Mouse (Mus musculus): ENCODE measurements around the gene Eif2s1.
"Not testable (repeated sequence)": the region's sequence is repeated elsewhere in the genome, so short reads cannot be mapped to it uniquely, and the experiment has no call there.

Eif2s1 gene

GRCm38 (mm10) chr12:78914458-78914857 lies 52.8 kb downstream of the Eif2s1 start:
- DNase-seq (ENCODE audit: low read depth in 1 of 2, low spot score in 2 of 2): no peak

GRCm38 (mm10) chr12:78915561-78915960 lies 53.9 kb downstream of the Eif2s1 start:
- no peak for DNase-seq (ENCODE audit: low read depth in 1 of 2, low spot score in 2 of 2)

DNA sequence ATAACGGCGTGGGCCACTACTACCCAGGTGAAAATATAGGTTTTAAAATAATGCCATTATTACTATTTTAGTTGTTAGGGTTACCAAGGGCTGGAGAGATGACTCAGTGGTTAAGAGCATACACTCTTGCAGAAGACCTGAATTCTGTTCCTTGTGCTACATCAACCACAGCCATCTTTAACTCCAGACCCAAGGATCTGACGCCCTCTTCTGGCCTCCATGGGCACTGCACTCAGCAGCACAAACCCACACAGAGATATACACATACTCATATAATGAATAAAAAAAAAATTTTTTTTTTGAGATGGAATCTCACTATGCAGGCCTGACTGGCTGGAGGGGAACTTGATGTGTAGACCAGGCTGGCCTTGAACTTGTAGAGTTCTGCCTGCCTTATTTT lies 54.7 kb downstream of the Eif2s1 start:
- no peak for DNase-seq (ENCODE audit: low read depth in 1 of 2, low spot score in 2 of 2)

DNA sequence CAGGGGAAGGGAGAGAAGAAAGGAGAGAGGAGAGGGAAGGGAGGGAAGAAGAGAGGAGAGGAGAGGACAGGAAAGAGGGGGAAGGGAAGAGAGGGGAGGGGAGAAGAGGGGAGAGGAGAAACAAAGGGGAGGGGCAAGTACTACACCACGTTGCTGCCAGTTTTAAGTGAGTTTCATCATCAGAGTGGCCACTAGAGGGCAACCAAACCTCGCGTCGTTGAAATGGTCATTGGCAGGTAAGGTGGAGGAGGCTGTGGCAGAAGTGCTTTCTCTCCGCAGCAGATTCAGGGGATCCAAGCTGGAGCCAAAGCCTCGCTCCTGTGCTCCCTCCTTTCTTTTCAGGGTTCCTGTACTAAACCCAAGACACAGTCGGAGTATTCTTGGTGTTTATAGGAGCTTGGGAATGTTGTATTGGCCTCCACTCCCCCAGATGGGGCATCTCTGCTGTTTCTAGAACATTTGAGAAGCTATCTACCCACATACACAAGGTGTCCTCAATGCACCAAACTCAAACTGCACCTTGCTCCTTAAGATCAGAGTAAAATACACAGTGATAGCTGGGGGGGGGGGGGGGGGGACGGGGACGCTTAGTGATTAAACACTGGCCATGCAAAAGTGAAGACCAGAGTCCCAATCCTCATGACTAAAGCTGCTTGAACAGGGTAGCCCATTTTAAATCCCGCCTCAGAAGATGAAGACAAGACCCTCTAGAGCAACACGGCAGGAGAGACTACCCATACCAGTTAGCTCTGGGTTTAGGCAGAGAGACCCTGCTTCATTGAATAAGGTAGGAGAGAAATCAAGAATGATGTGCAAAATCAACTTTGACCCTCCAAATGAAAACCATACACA lies 56.8 kb downstream of the Eif2s1 start:
- DNase-seq (ENCODE audit: low read depth in 1 of 2, low spot score in 2 of 2): peak; percentile 33 to 57

- peak; percentile 37 to 49 for DNase-seq (ENCODE audit: low read depth in 1 of 2, low spot score in 2 of 2)
These were observed 57.6 kb downstream of the Eif2s1 start for GRCm38 (mm10) chr12:78919079-78919712.

- no peak for DNase-seq (ENCODE audit: low read depth in 1 of 2, low spot score in 2 of 2)
These were observed 59.8 kb downstream of the Eif2s1 start for GRCm38 (mm10) chr12:78921421-78921820.

- no peak for DNase-seq (ENCODE audit: low read depth in 1 of 2, low spot score in 2 of 2)
These were observed 60.4 kb downstream of the Eif2s1 start for GRCm38 (mm10) chr12:78922058-78922457.

DNA sequence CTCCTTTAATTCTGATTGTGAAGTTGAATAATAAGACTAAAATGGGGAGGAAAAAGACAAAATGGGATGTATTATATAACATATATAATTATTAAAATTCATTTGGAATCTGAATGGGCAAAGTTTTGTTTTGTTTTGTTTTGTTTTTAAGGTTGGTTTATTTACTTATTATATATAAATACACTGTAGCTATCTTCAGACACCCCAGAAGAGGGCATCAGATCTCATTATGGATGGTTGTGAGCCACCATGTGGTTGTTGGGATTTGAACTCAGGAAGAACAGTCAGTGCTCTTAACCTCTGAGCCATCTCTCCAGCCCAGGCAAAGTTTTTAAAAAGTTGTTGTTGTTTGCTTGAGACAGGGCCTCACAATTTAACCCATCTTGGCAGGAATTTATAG lies 61.4 kb downstream of the Eif2s1 start:
- not testable (repeated sequence) for DNase-seq (ENCODE audit: low read depth in 1 of 2, low spot score in 2 of 2)

DNA sequence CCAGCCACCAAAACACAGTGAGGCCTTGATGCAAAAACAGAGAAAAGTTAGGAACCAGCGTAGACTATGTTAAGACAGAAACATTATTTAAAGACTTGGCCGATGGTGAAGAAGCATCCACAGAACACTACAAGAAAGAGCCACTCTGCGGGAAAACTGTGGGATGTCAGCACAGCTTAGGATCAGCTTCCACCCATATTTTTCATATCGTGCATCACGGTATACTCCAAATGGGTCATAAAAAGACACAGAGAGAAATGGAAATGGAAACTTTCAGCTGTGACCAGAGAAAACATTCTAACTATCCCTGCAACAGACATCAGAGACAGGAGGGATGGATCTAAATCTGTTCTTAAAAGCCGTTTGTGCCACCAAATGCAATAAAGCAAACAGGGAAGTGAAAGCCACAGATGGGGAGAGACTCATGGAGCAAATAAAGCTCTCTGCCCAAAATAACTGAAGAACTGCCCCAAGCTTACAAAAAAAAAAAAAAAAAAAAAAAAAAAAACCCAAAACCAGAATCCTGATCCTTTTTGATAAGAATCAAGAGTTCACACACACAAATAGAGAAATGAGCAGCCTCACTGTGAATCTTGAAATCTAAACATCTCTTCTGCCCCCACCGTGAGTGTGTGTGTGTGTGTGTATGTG lies 62.0 kb downstream of the Eif2s1 start:
- no peak for DNase-seq (ENCODE audit: low read depth in 1 of 2, low spot score in 2 of 2)

DNA sequence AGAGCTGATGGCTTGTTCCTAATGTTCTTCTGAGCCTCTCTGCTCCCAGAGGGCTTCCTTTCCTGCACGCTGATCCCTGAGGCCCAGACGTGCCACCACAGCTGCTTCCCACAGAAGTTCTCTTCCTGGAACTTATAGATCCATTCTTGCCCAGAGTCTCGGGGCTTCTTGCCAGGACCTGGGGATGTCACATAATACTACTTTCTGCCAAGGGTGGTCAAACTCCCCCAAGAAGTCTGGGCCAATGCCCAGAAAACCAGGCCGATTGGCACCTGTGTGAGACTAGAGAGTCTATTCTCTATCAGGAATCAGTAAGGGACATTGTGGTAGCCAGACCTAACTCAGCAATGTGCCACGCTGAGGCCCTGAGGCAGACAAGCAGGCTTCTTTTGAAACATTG lies 65.7 kb downstream of the Eif2s1 start:
- DNase-seq (ENCODE audit: low read depth in 1 of 2, low spot score in 2 of 2): no peak

DNA sequence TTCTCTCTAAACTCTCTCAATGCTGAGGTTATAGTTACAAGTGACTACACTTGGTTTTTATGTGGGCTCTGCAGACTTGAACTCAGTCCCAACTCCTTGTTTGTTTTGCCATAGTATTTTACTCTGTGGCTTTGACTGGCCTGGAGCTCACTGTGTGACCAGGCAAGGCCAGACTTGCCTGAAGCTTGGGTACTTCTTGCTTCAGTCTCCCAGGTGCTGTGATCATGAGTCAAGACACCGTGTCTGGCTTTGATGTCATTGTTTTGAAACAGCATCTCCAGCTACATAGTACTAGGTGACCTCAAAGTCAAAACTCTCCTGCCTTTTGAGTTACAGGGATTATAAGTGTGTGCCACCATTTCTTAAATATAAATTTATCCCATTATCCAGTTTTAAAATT lies 68.3 kb downstream of the Eif2s1 start:
- DNase-seq (ENCODE audit: low read depth in 1 of 2, low spot score in 2 of 2): no peak

DNA sequence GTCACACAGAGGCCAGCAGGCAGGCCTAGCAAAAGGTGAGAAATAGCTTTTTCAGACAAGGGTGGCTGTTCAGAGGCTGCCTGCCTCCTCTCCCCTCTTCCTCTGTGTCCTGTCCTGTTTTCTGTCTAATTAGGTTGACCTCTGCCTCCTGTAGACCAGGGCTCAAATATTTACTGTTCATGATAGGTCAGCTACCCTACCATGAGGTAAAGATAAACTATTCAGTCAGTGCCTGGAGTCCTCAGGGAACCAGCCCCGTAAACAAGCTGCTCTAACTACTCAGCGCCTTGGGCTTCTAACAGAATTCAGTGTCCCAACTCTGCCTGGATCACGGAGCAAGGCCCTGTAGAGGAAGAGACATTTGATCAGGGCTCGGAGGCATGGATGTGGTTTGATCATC lies 74.9 kb downstream of the Eif2s1 start:
- DNase-seq (ENCODE audit: low read depth in 1 of 2, low spot score in 2 of 2): no peak

All from monocyte, adult 2 months (primary cell).